Mouse (Mus musculus) lung, embryonic 14.5 days (tissue): ENCODE measurements around the gene Gm33543. TPM values are rescaled to one million over a fixed set of nuclear protein-coding genes. Genes with fewer than 3 reads are reported as not detected.

Source experiments
- ATAC-seq: fragments of 200-750 bp; cut with Nextera tagmentation; 2 replicates; pipeline ENCODE4 v1.8.0; 2017; ENCODE audit warnings: mild to moderate bottlenecking, moderate TSS enrichment, moderate library complexity; ENCODE audit not compliant: insufficient read depth
- DNase-seq: peaks from one replicate; pipeline ENCODE4 v3.0.0-alpha.2; 2015
- H3K27ac ChIP-seq: fragments of 300-500 bp; sonication (generic); 2 replicates; pipeline ENCODE4 v1.5.1; 2014; ENCODE audit warnings: low read depth, mild to moderate bottlenecking, moderate library complexity
- H3K27me3 ChIP-seq: fragments of 300-500 bp; sonication (generic); 2 replicates; pipeline ENCODE4 v1.6.1; 2014; ENCODE audit warnings: low read length, control low read depth; ENCODE audit not compliant: insufficient read depth
- H3K36me3 ChIP-seq: fragments of 300-500 bp; sonication (generic); 2 replicates; pipeline ENCODE4 v1.6.1; 2014; ENCODE audit warnings: control low read depth; ENCODE audit not compliant: insufficient read depth
- H3K4me1 ChIP-seq: fragments of 300-500 bp; sonication (generic); 2 replicates; pipeline ENCODE4 v1.6.1; 2014; ENCODE audit warnings: antibody characterized with exemption, control low read depth; ENCODE audit not compliant: insufficient read depth
- H3K4me2 ChIP-seq: fragments of 300-500 bp; sonication (generic); 2 replicates; pipeline ENCODE4 v1.6.1; 2014; ENCODE audit warnings: mild to moderate bottlenecking
- H3K4me3 ChIP-seq: fragments of 300-500 bp; sonication (generic); 2 replicates; pipeline ENCODE4 v1.5.1; 2014; ENCODE audit warnings: low read depth, low read length
- H3K9ac ChIP-seq: fragments of 300-500 bp; sonication (generic); 2 replicates; pipeline ENCODE4 v1.6.1; 2014
- H3K9me3 ChIP-seq: fragments of 300-500 bp; sonication (generic); 2 replicates; pipeline ENCODE4 v1.6.1; 2016; ENCODE audit warnings: low read depth, low read length, control low read depth
- CTCF ChIP-seq: IDR thresholded peaks from 2 replicates; pipeline ENCODE4 v1.5.1; 2016; ENCODE audit warnings: antibody characterized with exemption, low read depth
- WGBS: fragments of 180-500 bp; shearing (Covaris S2); extraction: QIAGEN DNeasy Blood & Tissue Kit; methylation state at CpG from one replicate; pipeline ENCODE4 v1.1.7; 2014; 5-methylcytosine and 5-hydroxymethylcytosine counted together
- polyA plus RNA-seq: library from polyadenylated mRNA; unstranded; fragments of >200 nt; fragmentation: Nextera tagmentation; extraction: Ambion mirVana; gene quantifications from 2 replicates; pipeline ENCODE4 v1.2.1, GENCODE M21; 2014

Gm33543 gene
- polyA plus RNA-seq, 1 experiment from 2014 or later: not detected

GRCm38 (mm10) chr10:95777701-95778320 lies 64.9 kb downstream of the Gm33543 start:
- Histone ChIP-seq H3K27me3 (no peaks in the 10 kb centered on the region), H3K9me3 (no peaks in the 10 kb centered on the region), H3K4me3 (no peak overlapping the region), H3K36me3 (no peaks in the 10 kb centered on the region), H3K4me2 (no peak overlapping the region), H3K4me1 (peaks cover 2% of the 10 kb centered on the region; the same call in 1 of the 2 replicates), H3K9ac (no peak overlapping the region), H3K27ac (no peak overlapping the region)
- no peak for TF ChIP-seq CTCF
- peak; percentile 49 for DNase-seq
- ATAC-seq: peak; percentile 47; the same call in 1 of the 2 replicates
- 61% methylated on average over 15 of the region's 15 CpGs for WGBS

- Histone ChIP-seq H3K4me3 (no peak overlapping the region), H3K9ac (no peak overlapping the region), H3K27me3 (no peaks in the 10 kb centered on the region), H3K36me3 (no peaks in the 10 kb centered on the region), H3K27ac (no peak overlapping the region), H3K4me1 (peaks cover 2% of the 10 kb centered on the region; the same call in 1 of the 2 replicates), H3K4me2 (no peak overlapping the region), H3K9me3 (no peaks in the 10 kb centered on the region)
- 76% methylated on average over 1 of the region's 1 CpGs for WGBS
- DNase-seq (no peak), ATAC-seq (no peak)
- no peak for TF ChIP-seq CTCF
These were observed 65.7 kb downstream of the Gm33543 start for GRCm38 (mm10) chr10:95777071-95777470.

- DNase-seq (no peak), ATAC-seq (no peak)
- H3K4me3 ChIP-seq: no peak overlapping the region
- 41% methylated on average over 7 of the region's 7 CpGs for WGBS
- H3K9ac ChIP-seq: no peak overlapping the region
- H3K9me3 ChIP-seq: no peaks in the 10 kb centered on the region
- H3K36me3 ChIP-seq: no peaks in the 10 kb centered on the region
- H3K27me3 ChIP-seq: no peaks in the 10 kb centered on the region
- H3K4me2 ChIP-seq: no peak overlapping the region
- H3K4me1 ChIP-seq: no peaks in the 10 kb centered on the region; the same call in 1 of the 2 replicates
- no peak overlapping the region for H3K27ac ChIP-seq
- TF ChIP-seq CTCF: no peak
These were observed 67.9 kb downstream of the Gm33543 start for GRCm38 (mm10) chr10:95774856-95775255.

GRCm38 (mm10) chr10:95774001-95774628 lies 68.6 kb downstream of the Gm33543 start:
- DNase-seq (no peak), ATAC-seq (no peak)
- Histone ChIP-seq H3K9me3 (no peaks in the 10 kb centered on the region), H3K27ac (no peak overlapping the region), H3K27me3 (no peaks in the 10 kb centered on the region), H3K36me3 (no peaks in the 10 kb centered on the region), H3K9ac (no peak overlapping the region), H3K4me1 (no peaks in the 10 kb centered on the region), H3K4me2 (no peak overlapping the region), H3K4me3 (no peak overlapping the region)
- no peak for TF ChIP-seq CTCF
- 74% methylated on average over 9 of the region's 9 CpGs for WGBS

Other genes starting within 250 kb of the Gm33543 start
- gene Anapc15-ps, start 169.5 kb downstream of the Gm33543 start, polyA plus RNA-seq: not detected in 2 replicates
- gene Eea1, start 97.7 kb upstream of the Gm33543 start, polyA plus RNA-seq: 17.7 and 22.4 TPM in 2 replicates